Mouse (Mus musculus) thymus, postnatal 0 days (tissue): ENCODE results near the gene Smim9. TPM values are rescaled to one million over a fixed set of nuclear protein-coding genes. Genes with fewer than 3 reads are reported as not detected.

Experiments used
- DNase-seq: peaks from one replicate; pipeline ENCODE4 v3.0.0-alpha.2; 2015; ENCODE audit warnings: low spot score
- polyA plus RNA-seq: library from polyadenylated mRNA; unstranded; fragments of >200 nt; fragmentation: Nextera tagmentation; extraction: Ambion mirVana; gene quantifications from 2 replicates; pipeline ENCODE4 v1.2.1, GENCODE M21; 2015

Gene Smim9
- not detected in 2 replicates for polyA plus RNA-seq

- no peak for DNase-seq
Observed at GRCm38 (mm10) chrX:75163670-75164069, at the start of gene Smim9. Gene Smim9, minus strand, starts transcription at chrX:75163770.

GRCm38 (mm10) chrX:75155576-75156243, 7.9 kb downstream of the Smim9 start:
- peak; percentile 12 for DNase-seq

- DNase-seq, result no peak
Observed at GRCm38 (mm10) chrX:75152249-75152648, 11.3 kb downstream of the Smim9 start.

- DNase-seq, result no peak
Observed at GRCm38 (mm10) chrX:75150304-75150703, 13.3 kb downstream of the Smim9 start.

- DNase-seq, result no peak
Observed at GRCm38 (mm10) chrX:75148414-75148813, 15.2 kb downstream of the Smim9 start.

GRCm38 (mm10) chrX:75143124-75143555, 20.4 kb downstream of the Smim9 start:
- DNase-seq, result peak; percentile 8

- DNase-seq, result no peak
Observed at GRCm38 (mm10) chrX:75138182-75138581, 25.4 kb downstream of the Smim9 start.

GRCm38 (mm10) chrX:75137729-75138128, 25.8 kb downstream of the Smim9 start:
- no peak for DNase-seq

GRCm38 (mm10) chrX:75136938-75137337, 26.6 kb downstream of the Smim9 start:
- no peak for DNase-seq

GRCm38 (mm10) chrX:75130467-75131160, 33.0 kb downstream of the Smim9 start, which contains the start of gene Mpp1:
Gene Mpp1, minus strand, starts transcription at chrX:75131016.
- peak; percentile 85 for DNase-seq

- no peak for DNase-seq
Observed at GRCm38 (mm10) chrX:75129474-75129873, 34.1 kb downstream of the Smim9 start.

- DNase-seq, result peak; percentile 25
Observed at GRCm38 (mm10) chrX:75128333-75128980, 35.1 kb downstream of the Smim9 start.

GRCm38 (mm10) chrX:75126893-75127292, 36.7 kb downstream of the Smim9 start:
- no peak for DNase-seq

GRCm38 (mm10) chrX:75125606-75126005, 38.0 kb downstream of the Smim9 start:
- DNase-seq, result no peak

GRCm38 (mm10) chrX:75115550-75115949, 48.0 kb downstream of the Smim9 start:
- DNase-seq, result no peak

- DNase-seq, result no peak
Observed at GRCm38 (mm10) chrX:75102293-75102692, 61.3 kb downstream of the Smim9 start.

- no peak for DNase-seq
Observed at GRCm38 (mm10) chrX:75098799-75099198, 64.8 kb downstream of the Smim9 start.

GRCm38 (mm10) chrX:75096163-75096770, 67.3 kb downstream of the Smim9 start:
- DNase-seq, result no peak
